Mouse (Mus musculus): ENCODE measurements around the gene Olfr1413. TPM values are rescaled to one million over a fixed set of nuclear protein-coding genes. Genes with fewer than 3 reads are reported as not detected.

Gene Olfr1413
- polyA plus RNA-seq (2012; ENCODE audit: insufficient read depth, insufficient read length, low replicate concordance, missing spikeins): not detected in 2 replicates

DNA sequence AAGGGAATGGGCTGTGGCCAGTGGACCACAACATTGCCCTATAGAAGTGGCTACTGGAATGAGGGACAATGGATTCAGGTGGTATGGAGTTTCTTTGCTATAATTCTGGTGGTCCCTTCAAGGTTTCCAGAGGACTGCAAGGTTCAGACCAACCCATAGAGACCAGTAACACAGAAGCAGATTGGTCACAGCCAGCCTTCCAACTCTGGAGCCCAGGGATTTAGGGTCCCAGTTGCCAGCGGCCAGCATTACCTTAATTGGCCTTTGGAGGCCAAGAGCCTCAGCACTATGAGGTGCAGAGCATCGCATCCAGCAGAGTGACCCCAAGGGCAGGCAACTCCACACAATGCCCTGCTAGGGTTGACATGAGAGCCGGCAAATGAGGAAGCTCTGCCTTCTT, at the start of gene Olfr1413:
TSS of gene Olfr1413 (plus strand) at position 301 of the 400 bp plus-strand sequence.
- H3K27ac ChIP-seq (ENCODE audit: insufficient read depth, low read depth, low read length): no peak within 1 kb of the TSS
- H3K4me1 ChIP-seq (ENCODE audit: control insufficient read depth, insufficient read depth, low read length): no peaks in the 10 kb centered on the region
- no peak within 1 kb of the TSS for H3K4me3 ChIP-seq (ENCODE audit: insufficient read depth, low read depth, low read length)
- no peak for TF ChIP-seq POLR2A (IDR thresholded peaks at IDR 0.05; ENCODE audit: insufficient read depth, low read depth, low read length)
- no peak for TF ChIP-seq CTCF (IDR thresholded peaks at IDR 0.05; ENCODE audit: insufficient read depth, low read depth, low read length)
- WGBS: 77% methylated on average over 3 of the region's 3 CpGs

DNA sequence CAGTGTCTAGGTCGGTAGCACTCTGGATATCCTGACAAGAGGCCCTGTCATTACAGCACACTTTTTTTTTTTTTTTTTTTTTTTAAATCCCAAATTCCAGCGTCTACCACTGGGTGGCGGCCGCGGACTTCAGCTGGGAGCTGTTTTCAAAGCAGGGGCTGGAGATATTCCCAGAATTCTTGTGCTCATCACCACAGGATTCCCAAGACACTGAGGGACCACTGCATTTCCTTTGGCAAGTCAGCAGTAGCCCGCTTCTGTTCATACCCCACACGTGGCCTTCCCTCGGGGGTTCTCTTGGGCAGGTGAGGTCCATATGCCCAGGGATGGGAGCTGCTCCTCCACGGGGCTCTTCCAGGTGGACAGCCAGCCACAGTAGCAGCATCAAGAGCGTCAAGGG, 49.7 kb upstream of the Olfr1413 start:
- H3K27ac ChIP-seq (ENCODE audit: insufficient read depth, low read depth, low read length): no peak overlapping the region
- H3K4me1 ChIP-seq (ENCODE audit: control insufficient read depth, insufficient read depth, low read length): peaks cover 10% of the 10 kb centered on the region
- H3K4me3 ChIP-seq (ENCODE audit: insufficient read depth, low read depth, low read length): no peak overlapping the region
- TF ChIP-seq CTCF (IDR thresholded peaks at IDR 0.05; ENCODE audit: insufficient read depth, low read depth, low read length): peak; percentile 56
- TF ChIP-seq POLR2A (IDR thresholded peaks at IDR 0.05; ENCODE audit: insufficient read depth, low read depth, low read length): no peak
- 17% methylated on average over 10 of the region's 10 CpGs for WGBS

DNA sequence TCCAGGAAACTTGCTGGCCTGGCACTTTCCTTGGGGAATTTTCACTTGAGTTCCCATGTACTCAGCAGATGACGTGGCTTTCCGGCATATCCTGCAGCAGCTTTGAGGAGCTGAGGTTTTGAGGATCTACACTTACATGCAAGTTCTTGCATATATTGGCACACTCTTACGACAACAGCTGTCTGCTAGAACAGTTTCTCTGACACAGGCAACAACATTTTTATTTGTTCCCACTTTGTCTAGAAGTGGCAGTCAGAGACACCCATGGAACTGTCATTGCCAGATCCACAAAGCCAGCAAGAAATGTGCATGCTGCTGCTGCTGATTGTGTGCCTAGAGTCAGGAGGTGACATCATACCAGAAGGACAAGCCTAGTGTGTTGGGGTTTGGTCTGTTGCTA, 47.4 kb upstream of the Olfr1413 start:
- Histone ChIP-seq H3K4me3 (ENCODE audit: insufficient read depth, low read depth, low read length) (no peak overlapping the region), H3K27ac (ENCODE audit: insufficient read depth, low read depth, low read length) (no peak overlapping the region), H3K4me1 (ENCODE audit: control insufficient read depth, insufficient read depth, low read length) (0 out of 2 replicates have a peak, but pooled peaks cover 2% of the 10 kb centered on the region)
- 85% methylated on average over 3 of the region's 3 CpGs for WGBS
- TF ChIP-seq POLR2A (IDR thresholded peaks at IDR 0.05; ENCODE audit: insufficient read depth, low read depth, low read length) (no peak), CTCF (IDR thresholded peaks at IDR 0.05; ENCODE audit: insufficient read depth, low read depth, low read length) (no peak)

DNA sequence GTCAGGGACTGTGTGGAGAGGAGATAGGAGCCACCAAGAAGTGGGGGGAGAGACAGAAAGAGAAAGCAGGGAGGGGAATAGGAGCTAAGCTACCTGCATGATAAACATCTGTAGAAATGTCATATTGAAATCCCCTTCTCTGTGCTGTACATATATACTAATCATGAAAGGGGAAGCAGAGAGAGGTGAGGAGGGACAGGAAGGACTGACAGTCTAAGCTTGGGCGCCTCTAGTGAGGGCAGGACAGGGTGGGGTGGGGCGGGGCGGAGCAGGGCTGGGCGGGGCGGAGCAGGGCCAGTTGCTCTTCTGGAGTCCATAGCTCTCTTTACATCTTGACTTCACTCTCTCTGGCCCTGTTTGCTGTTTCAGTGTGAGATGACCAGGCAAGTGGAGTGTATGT, 34.1 kb upstream of the Olfr1413 start:
- TF ChIP-seq POLR2A (IDR thresholded peaks at IDR 0.05; ENCODE audit: insufficient read depth, low read depth, low read length) (no peak), CTCF (IDR thresholded peaks at IDR 0.05; ENCODE audit: insufficient read depth, low read depth, low read length) (no peak)
- Histone ChIP-seq H3K27ac (ENCODE audit: insufficient read depth, low read depth, low read length) (no peak overlapping the region), H3K4me1 (ENCODE audit: control insufficient read depth, insufficient read depth, low read length) (no peaks in the 10 kb centered on the region), H3K4me3 (ENCODE audit: insufficient read depth, low read depth, low read length) (no peak overlapping the region)
- WGBS: 59% methylated on average over 5 of the region's 5 CpGs

DNA sequence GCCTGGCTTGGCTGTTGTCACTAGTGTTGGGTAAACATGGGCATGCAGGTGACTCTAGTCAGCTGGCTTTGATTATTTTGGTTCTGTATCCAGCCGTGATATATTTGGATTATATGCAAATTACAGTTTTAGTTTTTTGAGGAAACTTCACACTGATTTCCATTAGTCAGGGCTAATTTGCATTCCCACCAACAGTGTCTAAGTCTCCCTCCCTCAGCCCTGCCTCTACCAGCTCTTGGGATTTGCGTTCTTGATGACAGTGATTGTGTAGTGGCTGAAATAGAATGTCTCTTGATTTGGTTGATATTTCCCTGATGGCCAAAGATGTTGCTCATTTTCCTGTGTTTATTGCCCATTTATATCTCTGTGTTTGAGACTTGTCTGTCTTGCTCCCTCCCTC, 32.1 kb upstream of the Olfr1413 start:
- WGBS: 19% methylated on average over 2 of the region's 2 CpGs
- TF ChIP-seq CTCF (IDR thresholded peaks at IDR 0.05; ENCODE audit: insufficient read depth, low read depth, low read length) (no peak), POLR2A (IDR thresholded peaks at IDR 0.05; ENCODE audit: insufficient read depth, low read depth, low read length) (no peak)
- no peak overlapping the region for H3K27ac ChIP-seq (ENCODE audit: insufficient read depth, low read depth, low read length)
- no peak overlapping the region for H3K4me3 ChIP-seq (ENCODE audit: insufficient read depth, low read depth, low read length)
- no peaks in the 10 kb centered on the region for H3K4me1 ChIP-seq (ENCODE audit: control insufficient read depth, insufficient read depth, low read length)

DNA sequence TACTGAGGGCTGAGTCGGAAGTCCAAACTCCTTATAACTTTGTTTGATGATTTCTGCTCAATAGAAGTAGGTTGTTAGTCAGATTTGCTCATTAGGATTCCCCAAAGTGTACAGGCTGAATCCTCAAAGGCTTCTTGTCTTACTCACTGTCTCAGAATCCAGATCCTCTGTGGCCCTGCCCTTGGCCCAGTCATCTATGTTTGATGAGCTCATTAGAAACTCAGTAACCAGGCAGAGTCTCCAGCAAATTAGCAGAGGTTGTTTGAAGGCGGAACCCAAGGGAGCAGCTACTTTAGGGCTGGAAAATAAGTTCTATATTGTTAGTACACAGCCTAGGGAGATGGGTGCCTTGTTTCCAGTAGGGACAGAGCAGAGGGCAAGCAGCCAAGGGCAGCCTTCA, 25.2 kb upstream of the Olfr1413 start:
- H3K4me1 ChIP-seq (ENCODE audit: control insufficient read depth, insufficient read depth, low read length): no peaks in the 10 kb centered on the region
- H3K4me3 ChIP-seq (ENCODE audit: insufficient read depth, low read depth, low read length): no peak overlapping the region
- no peak overlapping the region for H3K27ac ChIP-seq (ENCODE audit: insufficient read depth, low read depth, low read length)
- WGBS: 66% methylated on average over 2 of the region's 2 CpGs
- TF ChIP-seq CTCF (IDR thresholded peaks at IDR 0.05; ENCODE audit: insufficient read depth, low read depth, low read length) (no peak), POLR2A (IDR thresholded peaks at IDR 0.05; ENCODE audit: insufficient read depth, low read depth, low read length) (no peak)

DNA sequence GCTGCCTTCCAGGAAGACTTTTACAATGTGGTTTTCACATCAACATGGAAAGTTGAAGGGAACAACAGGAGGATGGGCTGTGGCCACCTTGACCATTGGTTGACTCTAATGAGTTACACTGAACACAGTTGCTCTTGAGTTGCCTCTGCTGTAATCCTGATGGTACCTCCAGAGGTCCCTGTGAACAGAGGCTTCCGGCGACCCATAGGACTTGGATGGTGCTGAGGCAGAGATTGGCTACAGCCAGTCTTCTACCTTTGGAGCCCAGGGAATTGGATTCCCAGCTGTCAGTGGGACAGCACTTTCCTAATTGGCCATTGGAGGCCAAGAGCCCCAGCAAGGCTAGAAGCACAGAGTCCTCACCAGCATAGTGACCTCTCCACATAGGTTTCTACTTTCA, 14.4 kb downstream of the Olfr1413 start, which contains the start of gene Olfr1412:
TSS of gene Olfr1412 (plus strand) at position 301 of the 400 bp plus-strand sequence.
- H3K4me1 ChIP-seq (ENCODE audit: control insufficient read depth, insufficient read depth, low read length): no peaks in the 10 kb centered on the region
- H3K27ac ChIP-seq (ENCODE audit: insufficient read depth, low read depth, low read length): no peak within 1 kb of the TSS
- 83% methylated on average over 2 of the region's 2 CpGs for WGBS
- TF ChIP-seq POLR2A (IDR thresholded peaks at IDR 0.05; ENCODE audit: insufficient read depth, low read depth, low read length): no peak
- no peak for TF ChIP-seq CTCF (IDR thresholded peaks at IDR 0.05; ENCODE audit: insufficient read depth, low read depth, low read length)
- no peak within 1 kb of the TSS for H3K4me3 ChIP-seq (ENCODE audit: insufficient read depth, low read depth, low read length)

DNA sequence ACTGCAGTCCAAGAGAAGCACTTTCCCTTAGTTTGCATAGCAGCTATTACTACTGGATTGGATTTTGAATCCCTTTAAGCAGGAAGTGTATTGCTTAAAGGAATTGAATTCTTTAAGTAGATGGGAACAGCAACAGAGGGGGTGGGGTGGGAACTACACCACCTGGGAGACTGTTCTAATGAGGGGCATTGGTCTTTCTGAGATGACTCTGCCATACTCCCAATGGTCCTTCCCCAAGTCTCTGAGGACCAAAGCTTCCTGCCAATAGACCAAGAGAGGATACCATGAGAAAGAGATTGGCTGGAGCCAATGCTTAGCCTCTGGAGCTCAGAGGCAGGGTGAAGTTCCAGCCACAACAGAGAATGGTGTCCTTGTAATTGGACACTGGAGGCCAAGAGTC, 23.0 kb downstream of the Olfr1413 start, which contains the start of gene Olfr1411:
TSS of gene Olfr1411 (plus strand) at position 301 of the 400 bp plus-strand sequence.
- TF ChIP-seq CTCF (IDR thresholded peaks at IDR 0.05; ENCODE audit: insufficient read depth, low read depth, low read length) (no peak), POLR2A (IDR thresholded peaks at IDR 0.05; ENCODE audit: insufficient read depth, low read depth, low read length) (no peak)
- H3K27ac ChIP-seq (ENCODE audit: insufficient read depth, low read depth, low read length): no peak within 1 kb of the TSS
- no peaks in the 10 kb centered on the region for H3K4me1 ChIP-seq (ENCODE audit: control insufficient read depth, insufficient read depth, low read length)
- H3K4me3 ChIP-seq (ENCODE audit: insufficient read depth, low read depth, low read length): no peak within 1 kb of the TSS

DNA sequence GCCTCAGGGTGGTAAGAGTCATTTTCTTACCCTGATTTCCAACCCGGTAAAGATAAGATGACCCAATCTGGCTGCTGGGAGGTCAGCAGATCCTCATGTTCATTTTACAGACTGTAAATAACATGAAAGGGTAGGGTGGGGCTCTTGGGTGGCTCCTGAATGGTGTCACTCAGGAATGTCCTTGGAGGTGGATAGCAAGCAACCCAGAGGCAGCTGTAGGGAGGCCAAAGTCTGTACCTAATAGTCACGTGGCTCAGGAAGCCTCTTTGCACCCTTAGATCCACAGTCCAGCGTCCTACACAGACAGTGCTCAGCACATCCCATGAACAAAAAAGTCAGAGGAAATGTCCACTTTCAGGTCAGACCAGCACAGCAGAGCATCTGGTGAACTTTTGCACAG, 24.9 kb downstream of the Olfr1413 start:
- WGBS: 92% methylated on average over 3 of the region's 3 CpGs
- no peaks in the 10 kb centered on the region for H3K4me1 ChIP-seq (ENCODE audit: control insufficient read depth, insufficient read depth, low read length)
- no peak overlapping the region for H3K27ac ChIP-seq (ENCODE audit: insufficient read depth, low read depth, low read length)
- TF ChIP-seq POLR2A (IDR thresholded peaks at IDR 0.05; ENCODE audit: insufficient read depth, low read depth, low read length): no peak
- no peak for TF ChIP-seq CTCF (IDR thresholded peaks at IDR 0.05; ENCODE audit: insufficient read depth, low read depth, low read length)
- no peak overlapping the region for H3K4me3 ChIP-seq (ENCODE audit: insufficient read depth, low read depth, low read length)

DNA sequence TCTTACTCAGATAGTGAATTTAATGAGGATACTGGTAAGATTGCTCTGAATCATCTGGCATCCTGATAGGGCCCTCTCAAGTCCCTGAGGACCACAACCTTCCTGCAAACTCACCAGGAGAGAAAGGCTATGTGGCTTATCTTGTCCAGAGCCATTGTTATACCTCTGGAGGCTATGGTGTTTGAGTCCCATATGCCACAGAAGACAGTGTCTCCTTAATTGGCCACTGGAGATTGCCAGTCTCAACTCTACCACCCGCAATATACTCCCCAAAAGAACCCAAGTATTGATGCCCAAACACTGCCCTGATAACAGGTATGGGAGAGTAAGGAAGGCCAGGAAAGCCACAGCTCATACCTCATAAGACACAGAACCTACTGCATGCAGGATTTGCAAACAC, 34.4 kb downstream of the Olfr1413 start, which contains the start of gene Olfr1410:
TSS of gene Olfr1410 (plus strand) at position 301 of the 400 bp plus-strand sequence.
- Histone ChIP-seq H3K27ac (ENCODE audit: insufficient read depth, low read depth, low read length) (no peak within 1 kb of the TSS), H3K4me1 (ENCODE audit: control insufficient read depth, insufficient read depth, low read length) (no peaks in the 10 kb centered on the region), H3K4me3 (ENCODE audit: insufficient read depth, low read depth, low read length) (no peak within 1 kb of the TSS)
- WGBS: 93% methylated on average over 1 of the region's 1 CpGs
- TF ChIP-seq CTCF (IDR thresholded peaks at IDR 0.05; ENCODE audit: insufficient read depth, low read depth, low read length): no peak
- no peak for TF ChIP-seq POLR2A (IDR thresholded peaks at IDR 0.05; ENCODE audit: insufficient read depth, low read depth, low read length)

Measured in olfactory bulb, adult 2 months (tissue).